Mouse (Mus musculus) cerebellum, adult 2 months (tissue): ENCODE data around the gene Ash1l.

Experiments
- CTCF ChIP-seq: fragments of 200-500 bp; IDR thresholded peaks from 2 replicates; pipeline ENCODE4 v1.5.1; 2011; ENCODE audit warnings: low read depth, mild to moderate bottlenecking, control low read depth, low read length, moderate library complexity, borderline replicate concordance; ENCODE audit not compliant: insufficient read depth
- POLR2A ChIP-seq: fragments of 200-500 bp; IDR thresholded peaks from 2 replicates; pipeline ENCODE4 v1.6.1; 2011; ENCODE audit warnings: low read length, control low read depth, borderline replicate concordance; ENCODE audit not compliant: insufficient read depth

- TF ChIP-seq POLR2A (no peak), CTCF (no peak)
Observed at GRCm38 (mm10) chr3:89061696-89062095, 111.3 kb downstream of the Ash1l start.
